ENCODE assay signal across 22 mouse cellular contexts in genomic region chr4:155683670-155684277, GRCm38 (mm10). TPM values are rescaled to one million over a fixed set of nuclear protein-coding genes. Genes with fewer than 3 reads are reported as not detected.
DNase-seq lines count a peak whose midpoint lies in the region; ATAC-seq and TF ChIP-seq lines count a peak whose summit lies in the region.
"Not testable (repeated sequence)": the region's sequence is repeated elsewhere in the genome, so short reads cannot be mapped to it uniquely, and the experiment has no call there.
"Had no signal": no experiment of that assay in that cellular context is flagged by ENCODE, and none has a peak within 500 bp of the region (broad histone marks: within the 10 kb centered on the region; RNA-seq: fewer than 3 reads in every experiment).

No protein-coding gene starts in this region.

- H3K79me2 ChIP-seq in MEL (ENCODE audit: control insufficient read depth, insufficient read depth, low read length, poor library complexity): not testable (repeated sequence)

- not testable (repeated sequence) for TF ChIP-seq EP300 in MEL (IDR thresholded peaks at IDR 0.05; ENCODE audit: low read depth in 1 of 2, low read length in 2 of 2)

- peak overlapping the region; percentile 78 for H3K9ac ChIP-seq in MEL (ENCODE audit: control insufficient read depth, low read depth, low read length, poor library complexity, severe bottlenecking)

- not testable (repeated sequence) for TF ChIP-seq CTCF in MEL (IDR thresholded peaks at IDR 0.05 in 2 of 3, conservative IDR thresholded peaks at IDR 0.05 in 1 of 3; ENCODE audit: control insufficient read depth in 1 of 3, insufficient read depth in 1 of 3, low read depth in 2 of 3, low read length in 3 of 3, poor library complexity in 1 of 3, severe bottlenecking in 1 of 3)

- H3K36me3 ChIP-seq in MEL (ENCODE audit: control insufficient read depth in 1 of 2, insufficient read depth in 2 of 2, low read length in 2 of 2): not testable (repeated sequence)

- peak; percentile 89 for DNase-seq in A20 (ENCODE audit: low read depth, low spot score)
- DNase-seq in MEL (ENCODE audit: low read depth, low spot score): peak; percentile 89
- peak; percentile 77 for DNase-seq in MN1 (ENCODE audit: low spot score)
- DNase-seq in induced T-regulatory cell, adult 2 months (ENCODE audit: low read depth): peak; percentile 64

- H3K9me3 ChIP-seq in MEL (replicated peaks; ENCODE audit: insufficient read depth, low read length): not testable (repeated sequence)

- peak overlapping the region; percentile 50 to 76 for H3K4me3 ChIP-seq in MEL (ENCODE audit: control insufficient read depth in 1 of 2, insufficient read depth in 1 of 2, low read depth in 2 of 2, low read length in 2 of 2)

- H3K27ac ChIP-seq in MEL (ENCODE audit: control insufficient read depth, low read depth, low read length): peak overlapping the region; percentile 62

- not testable (repeated sequence) for H3K4me1 ChIP-seq in MEL (ENCODE audit: control insufficient read depth in 1 of 2, insufficient read depth in 2 of 2, low read length in 2 of 2)

- not testable (repeated sequence) for H3K27me3 ChIP-seq in MEL (ENCODE audit: control insufficient read depth in 1 of 2, insufficient read depth in 2 of 2, low read length in 2 of 2)

- TF ChIP-seq RAD21 in MEL (IDR thresholded peaks at IDR 0.05; ENCODE audit: low read depth, low read length): not testable (repeated sequence)

- ATAC-seq in megakaryocyte progenitor cell, adult 5-6 weeks (replicated peaks; ENCODE audit: poor library complexity): 0 out of 2 replicates have a peak, but pooled peaks have one; percentile 23

- TF ChIP-seq POLR2A in MEL (IDR thresholded peaks at IDR 0.05; ENCODE audit: control insufficient read depth in 1 of 2, insufficient read depth in 1 of 2, low read depth in 1 of 2, low read length in 2 of 2, poor library complexity in 1 of 2): not testable (repeated sequence)

TF ChIP-seq in MEL, 35 proteins besides CTCF, POLR2A, EP300 and RAD21:
- TF ChIP-seq MAX (IDR thresholded peaks at IDR 0.05; ENCODE audit: low read length): peak; percentile 79
- peak; percentile 47; the same call in 1 of the 2 replicates for TF ChIP-seq MYC (IDR thresholded peaks at IDR 0.05; ENCODE audit: low read depth, low read length)
- TF ChIP-seq SIN3A (IDR thresholded peaks at IDR 0.05; ENCODE audit: low read length): peak; percentile 79
- TF ChIP-seq ETS1 (IDR thresholded peaks at IDR 0.05; ENCODE audit: low read depth, low read length): peak; percentile 73; the same call in 1 of the 2 replicates
- peak; percentile 56; the same call in 1 of the 2 replicates for TF ChIP-seq ZNF384 (IDR thresholded peaks at IDR 0.05; ENCODE audit: low read depth, low read length)
- TF ChIP-seq BHLHE40 (IDR thresholded peaks at IDR 0.05; ENCODE audit: borderline replicate concordance, low read depth, low read length): peak; percentile 77; the same call in 1 of the 2 replicates
- peak; percentile 78 for TF ChIP-seq TBP (IDR thresholded peaks at IDR 0.05; ENCODE audit: low read depth, low read length)
- peak; percentile 77 for TF ChIP-seq USF1 (IDR thresholded peaks at IDR 0.05; ENCODE audit: low read depth, low read length)
- TF ChIP-seq HCFC1 (IDR thresholded peaks at IDR 0.05; ENCODE audit: low read depth, low read length): peak; percentile 67
- peak; percentile 90 for TF ChIP-seq MXI1 (IDR thresholded peaks at IDR 0.05; ENCODE audit: low read depth, low read length)
- TF ChIP-seq NRF1 (IDR thresholded peaks at IDR 0.05; ENCODE audit: insufficient read depth, low read depth, low read length, poor library complexity, severe bottlenecking): peak; percentile 23; the same call in 1 of the 2 replicates

RNA-seq across cellular contexts. Expression of gene Fndc10, which starts 10.4 kb away (rescaled TPM):
- 1.1 and 2.6 TPM in 2 replicates for total RNA-seq in MEL (2012; rRNA removed)
- 1 to 10 TPM in 1 of 2 experiments, not detected in 1; 5.9 TPM for polyA plus RNA-seq in MEL (2012; ENCODE audit: insufficient read depth in 1 of 2, insufficient read length in 2 of 2, low read depth in 1 of 2, low replicate concordance in 2 of 2, missing spikeins in 1 of 2)
- total RNA-seq in megakaryocyte progenitor cell, adult 5-6 weeks (2015): 2.2 and 2.4 TPM in 2 replicates
- 1.6 and 2.6 TPM in 2 replicates for total RNA-seq in megakaryocyte progenitor cell, adult 5-6 weeks (2017)
- polyA plus RNA-seq: G1E had no signal

RNA-seq across cellular contexts. Expression of gene Mib2, which starts 14.8 kb away (rescaled TPM):
- 21.4 and 27.7 TPM in 2 replicates for total RNA-seq in MEL (2012; rRNA removed)
- polyA plus RNA-seq in MEL (2012; ENCODE audit: insufficient read depth in 1 of 2, insufficient read length in 2 of 2, low read depth in 1 of 2, low replicate concordance in 2 of 2, missing spikeins in 1 of 2): 10 to 100 TPM in 1 of 2 experiments, not detected in 1; 38.3 TPM
- 3.1 and 3.6 TPM in 2 replicates for total RNA-seq in megakaryocyte progenitor cell, adult 5-6 weeks (2015)
- 19.7 and 24.5 TPM in 2 replicates for total RNA-seq in megakaryocyte progenitor cell, adult 5-6 weeks (2017)

RNA-seq across cellular contexts. Expression of gene Ssu72, which starts 20.8 kb away (rescaled TPM):
- 160 and 170 TPM in 2 replicates for total RNA-seq in MEL (2012; rRNA removed)
- 100 to 1,000 TPM; 140 to 267 TPM for polyA plus RNA-seq in MEL (2012; ENCODE audit: insufficient read depth in 1 of 2, insufficient read length in 2 of 2, low read depth in 1 of 2, low replicate concordance in 2 of 2, missing spikeins in 1 of 2)
- total RNA-seq in megakaryocyte progenitor cell, adult 5-6 weeks (2015): 90.2 and 93.9 TPM in 2 replicates
- 101 and 105 TPM in 2 replicates for total RNA-seq in megakaryocyte progenitor cell, adult 5-6 weeks (2017)

RNA-seq across cellular contexts. Expression of gene Mmp23, which starts 30.6 kb away (rescaled TPM):
- total RNA-seq in MEL (2012; rRNA removed): 1.6 and 1.8 TPM in 2 replicates
- 1 to 10 TPM in 1 of 2 experiments, not detected in 1; 2.4 TPM for polyA plus RNA-seq in MEL (2012; ENCODE audit: insufficient read depth in 1 of 2, insufficient read length in 2 of 2, low read depth in 1 of 2, low replicate concordance in 2 of 2, missing spikeins in 1 of 2)
- 0.12 and 0.20 TPM in 2 replicates for total RNA-seq in megakaryocyte progenitor cell, adult 5-6 weeks (2015)
- total RNA-seq in megakaryocyte progenitor cell, adult 5-6 weeks (2017): not detected in 2 replicates
- polyA plus RNA-seq: erythroblast, embryonic 14.5 days had no signal

RNA-seq across cellular contexts. Expression of gene Gm10563, which starts 38.6 kb away (rescaled TPM):
- total RNA-seq in MEL (2012; rRNA removed): not detected in 2 replicates
- polyA plus RNA-seq in MEL (2012; ENCODE audit: insufficient read depth in 1 of 2, insufficient read length in 2 of 2, low read depth in 1 of 2, low replicate concordance in 2 of 2, missing spikeins in 1 of 2): not detected
- not detected in 2 replicates for total RNA-seq in megakaryocyte progenitor cell, adult 5-6 weeks (2015)
- not detected in 2 replicates for total RNA-seq in megakaryocyte progenitor cell, adult 5-6 weeks (2017)
- total RNA-seq: adrenal gland, adult 2 months; adrenal gland, postnatal 10 days; adrenal gland, postnatal 25 days; adrenal gland, postnatal 4 days; common myeloid progenitor, adult 5-6 weeks; G1E had no signal
- polyA plus RNA-seq: adrenal gland, adult 2 months; brain, embryonic 14.5 days; C2C12; embryonic facial prominence, embryonic 11.5 days; embryonic facial prominence, embryonic 13.5 days; embryonic facial prominence, embryonic 15.5 days; erythroblast, embryonic 14.5 days; forebrain, embryonic 10.5 days; forebrain, embryonic 12.5 days; forebrain, embryonic 14.5 days; forebrain, embryonic 16.5 days; frontal cortex, adult 2 months; G1E had no signal

Comparison
In these comparisons a context has a peak if more than half of its experiments do, and no peak if none do; other contexts are left out.
1. Peak in every context shown above with its lines: DNase-seq, ATAC-seq, H3K4me3 ChIP-seq and H3K27ac ChIP-seq.